Mouse (Mus musculus): ENCODE data around the gene Bbx. TPM values are rescaled to one million over a fixed set of nuclear protein-coding genes. Genes with fewer than 3 reads are reported as not detected.
A peak's percentile ranks its signal among the peaks of the same experiment; 100 is the strongest.

Gene Bbx
- polyA plus RNA-seq (2015; fragmentation: Nextera tagmentation; extraction: Ambion mirVana) = 65.4 and 65.9 TPM in 2 replicates

- no peaks in the 10 kb centered on the region for H3K27me3 ChIP-seq
- H3K4me1 ChIP-seq = peaks cover 8% of the 10 kb centered on the region; the same call in 1 of the 2 replicates
- peak; percentile 98 for ATAC-seq (replicated peaks; ENCODE audit: low FRiP score)
- peak within 1 kb of the TSS; percentile 97 for H3K4me2 ChIP-seq
- peak within 1 kb of the TSS; percentile 92 for H3K9ac ChIP-seq
- no peaks in the 10 kb centered on the region for H3K9me3 ChIP-seq (replicated peaks)
- 0 out of 2 replicates have a peak, but pooled peaks cover under 1% of the 10 kb centered on the region for H3K36me3 ChIP-seq
- peak within 1 kb of the TSS; percentile 96 for H3K4me3 ChIP-seq (replicated peaks)
- peak within 1 kb of the TSS; percentile 99 for H3K27ac ChIP-seq
- WGBS = under 1% methylated on average over 54 of the region's 55 CpGs
Observed at GRCm38 (mm10) chr16:50432062-50432878, at the start of gene Bbx. Gene Bbx, minus strand, starts transcription at chr16:50432390.

GRCm38 (mm10) chr16:50481892-50482291 is 49.7 kb upstream of the Bbx start:
- WGBS = 63% methylated on average over 7 of the region's 7 CpGs
- H3K4me2 ChIP-seq = peak overlapping the region; percentile 27
- no peak overlapping the region for H3K4me3 ChIP-seq (replicated peaks)
- no peak overlapping the region for H3K27ac ChIP-seq
- no peak for ATAC-seq (replicated peaks; ENCODE audit: low FRiP score)
- H3K9ac ChIP-seq = no peak overlapping the region
- H3K36me3 ChIP-seq = no peaks in the 10 kb centered on the region
- H3K27me3 ChIP-seq = no peaks in the 10 kb centered on the region
- no peaks in the 10 kb centered on the region for H3K4me1 ChIP-seq
- no peaks in the 10 kb centered on the region for H3K9me3 ChIP-seq (replicated peaks)

- Histone ChIP-seq H3K9me3 (replicated peaks) (no peaks in the 10 kb centered on the region), H3K9ac (no peak overlapping the region), H3K27me3 (no peaks in the 10 kb centered on the region), H3K27ac (no peak overlapping the region), H3K4me1 (no peaks in the 10 kb centered on the region), H3K4me2 (no peak overlapping the region), H3K4me3 (replicated peaks) (no peak overlapping the region), H3K36me3 (no peaks in the 10 kb centered on the region)
- WGBS = 75% methylated on average over 5 of the region's 5 CpGs
- no peak for ATAC-seq (replicated peaks; ENCODE audit: low FRiP score)
Observed at GRCm38 (mm10) chr16:50481341-50481740, 49.2 kb upstream of the Bbx start.

GRCm38 (mm10) chr16:50478695-50479094 is 46.5 kb upstream of the Bbx start:
- no peak overlapping the region for H3K9ac ChIP-seq
- 96% methylated on average over 1 of the region's 1 CpGs for WGBS
- no peaks in the 10 kb centered on the region for H3K36me3 ChIP-seq
- no peaks in the 10 kb centered on the region for H3K27me3 ChIP-seq
- H3K9me3 ChIP-seq (replicated peaks) = no peaks in the 10 kb centered on the region
- H3K4me1 ChIP-seq = no peaks in the 10 kb centered on the region
- ATAC-seq (replicated peaks; ENCODE audit: low FRiP score) = no peak
- H3K4me3 ChIP-seq (replicated peaks) = no peak overlapping the region
- no peak overlapping the region for H3K27ac ChIP-seq
- no peak overlapping the region for H3K4me2 ChIP-seq

GRCm38 (mm10) chr16:50477628-50478027 is 45.4 kb upstream of the Bbx start:
- no peak overlapping the region for H3K9ac ChIP-seq
- no peaks in the 10 kb centered on the region for H3K27me3 ChIP-seq
- no peaks in the 10 kb centered on the region for H3K9me3 ChIP-seq (replicated peaks)
- no peak overlapping the region for H3K4me3 ChIP-seq (replicated peaks)
- H3K27ac ChIP-seq = no peak overlapping the region
- H3K4me2 ChIP-seq = no peak overlapping the region
- H3K36me3 ChIP-seq = no peaks in the 10 kb centered on the region
- no peaks in the 10 kb centered on the region for H3K4me1 ChIP-seq
- 90% methylated on average over 6 of the region's 6 CpGs for WGBS
- no peak for ATAC-seq (replicated peaks; ENCODE audit: low FRiP score)

- no peak overlapping the region for H3K9ac ChIP-seq
- H3K4me1 ChIP-seq = no peaks in the 10 kb centered on the region
- peak overlapping the region; percentile 27; the same call in 1 of the 2 replicates for H3K4me2 ChIP-seq
- no peaks in the 10 kb centered on the region for H3K27me3 ChIP-seq
- ATAC-seq (replicated peaks; ENCODE audit: low FRiP score) = no peak
- no peaks in the 10 kb centered on the region for H3K36me3 ChIP-seq
- 30% methylated on average over 10 of the region's 10 CpGs for WGBS
- no peaks in the 10 kb centered on the region for H3K9me3 ChIP-seq (replicated peaks)
- H3K27ac ChIP-seq = no peak overlapping the region
- H3K4me3 ChIP-seq (replicated peaks) = no peak overlapping the region
Observed at GRCm38 (mm10) chr16:50462226-50462870, 30.2 kb upstream of the Bbx start.

GRCm38 (mm10) chr16:50459146-50459545 is 27.0 kb upstream of the Bbx start:
- Histone ChIP-seq H3K36me3 (no peaks in the 10 kb centered on the region), H3K27ac (no peak overlapping the region), H3K9me3 (replicated peaks) (no peaks in the 10 kb centered on the region), H3K4me3 (replicated peaks) (no peak overlapping the region), H3K4me2 (no peak overlapping the region), H3K4me1 (no peaks in the 10 kb centered on the region), H3K27me3 (no peaks in the 10 kb centered on the region), H3K9ac (no peak overlapping the region)
- 56% methylated on average over 3 of the region's 3 CpGs for WGBS
- ATAC-seq (replicated peaks; ENCODE audit: low FRiP score) = no peak

GRCm38 (mm10) chr16:50456053-50456452 is 23.9 kb upstream of the Bbx start:
- H3K36me3 ChIP-seq = no peaks in the 10 kb centered on the region
- no peak for ATAC-seq (replicated peaks; ENCODE audit: low FRiP score)
- H3K9me3 ChIP-seq (replicated peaks) = no peaks in the 10 kb centered on the region
- H3K4me1 ChIP-seq = no peaks in the 10 kb centered on the region
- H3K4me3 ChIP-seq (replicated peaks) = no peak overlapping the region
- H3K27me3 ChIP-seq = no peaks in the 10 kb centered on the region
- no peak overlapping the region for H3K27ac ChIP-seq
- 75% methylated on average over 1 of the region's 1 CpGs for WGBS
- H3K9ac ChIP-seq = no peak overlapping the region
- H3K4me2 ChIP-seq = no peak overlapping the region

GRCm38 (mm10) chr16:50449086-50449485 is 16.9 kb upstream of the Bbx start:
- Histone ChIP-seq H3K27me3 (no peaks in the 10 kb centered on the region), H3K9ac (no peak overlapping the region), H3K36me3 (no peaks in the 10 kb centered on the region), H3K4me3 (replicated peaks) (no peak overlapping the region), H3K27ac (no peak overlapping the region), H3K4me1 (no peaks in the 10 kb centered on the region), H3K4me2 (no peak overlapping the region), H3K9me3 (replicated peaks) (no peaks in the 10 kb centered on the region)
- 84% methylated on average over 9 of the region's 9 CpGs for WGBS
- no peak for ATAC-seq (replicated peaks; ENCODE audit: low FRiP score)

GRCm38 (mm10) chr16:50445014-50445413 is 12.8 kb upstream of the Bbx start:
- H3K4me2 ChIP-seq = no peak overlapping the region
- no peaks in the 10 kb centered on the region for H3K27me3 ChIP-seq
- H3K4me3 ChIP-seq (replicated peaks) = no peak overlapping the region
- H3K9me3 ChIP-seq (replicated peaks) = no peaks in the 10 kb centered on the region
- H3K9ac ChIP-seq = no peak overlapping the region
- 81% methylated on average over 6 of the region's 6 CpGs for WGBS
- H3K4me1 ChIP-seq = no peaks in the 10 kb centered on the region
- no peak overlapping the region for H3K27ac ChIP-seq
- ATAC-seq (replicated peaks; ENCODE audit: low FRiP score) = no peak
- no peaks in the 10 kb centered on the region for H3K36me3 ChIP-seq

- 74% methylated on average over 3 of the region's 3 CpGs for WGBS
- H3K4me2 ChIP-seq = no peak overlapping the region
- no peak overlapping the region for H3K9ac ChIP-seq
- no peaks in the 10 kb centered on the region for H3K9me3 ChIP-seq (replicated peaks)
- H3K4me3 ChIP-seq (replicated peaks) = no peak overlapping the region
- H3K4me1 ChIP-seq = no peaks in the 10 kb centered on the region
- no peaks in the 10 kb centered on the region for H3K27me3 ChIP-seq
- no peaks in the 10 kb centered on the region for H3K36me3 ChIP-seq
- ATAC-seq (replicated peaks; ENCODE audit: low FRiP score) = no peak
- no peak overlapping the region for H3K27ac ChIP-seq
Observed at GRCm38 (mm10) chr16:50438816-50439215, 6.6 kb upstream of the Bbx start.

GRCm38 (mm10) chr16:50437788-50438187 is 5.6 kb upstream of the Bbx start:
- Histone ChIP-seq H3K36me3 (no peaks in the 10 kb centered on the region), H3K9me3 (replicated peaks) (no peaks in the 10 kb centered on the region), H3K27me3 (no peaks in the 10 kb centered on the region), H3K4me3 (replicated peaks) (no peak overlapping the region), H3K4me2 (no peak overlapping the region), H3K27ac (no peak overlapping the region), H3K4me1 (no peaks in the 10 kb centered on the region), H3K9ac (no peak overlapping the region)
- WGBS = 89% methylated on average over 15 of the region's 15 CpGs
- no peak for ATAC-seq (replicated peaks; ENCODE audit: low FRiP score)
